7 mouse cellular contexts compared by ENCODE assay signal in genomic region chr12:112672744-112673575, GRCm38 (mm10). TPM values are rescaled to one million over a fixed set of nuclear protein-coding genes. Genes with fewer than 3 reads are reported as not detected.
A peak's percentile ranks its signal among the peaks of the same experiment; 100 is the strongest.
DNase-seq lines count a peak whose midpoint lies in the region; ATAC-seq and TF ChIP-seq lines count a peak whose summit lies in the region.

No protein-coding gene starts in this region.

- TF ChIP-seq RAD21 in CH12.LX (IDR thresholded peaks at IDR 0.05; ENCODE audit: low read depth, low read length) = no peak

- H3K27me3 ChIP-seq in CH12.LX (replicated peaks) = peaks cover 21% of the 10 kb centered on the region
- peaks cover 11% of the 10 kb centered on the region for H3K27me3 ChIP-seq in liver, embryonic 14.5 days (ENCODE audit: control insufficient read depth, insufficient read depth, low read length)

- H3K36me3 ChIP-seq in CH12.LX (replicated peaks in 1 of 2; ENCODE audit: control insufficient read depth in 1 of 2, insufficient read depth in 1 of 2, low read length in 1 of 2) = peaks cover 36 to 44% of the 10 kb centered on the region in 2 experiments
- no peaks in the 10 kb centered on the region; the same call in 1 of the 2 replicates for H3K36me3 ChIP-seq in liver, embryonic 14.5 days (replicated peaks; ENCODE audit: control insufficient read depth, insufficient read depth, low read depth)

- H3K9ac ChIP-seq in CH12.LX (ENCODE audit: insufficient read depth, low read depth) = peak overlapping the region; percentile 91
- peak overlapping the region; percentile 86 for H3K9ac ChIP-seq in liver, embryonic 14.5 days (replicated peaks)

- TF ChIP-seq CTCF in CH12.LX (conservative IDR thresholded peaks at IDR 0.05 in 1 of 2, IDR thresholded peaks at IDR 0.05 in 1 of 2; ENCODE audit: low read depth in 2 of 2, low read length in 2 of 2) = no peak
- TF ChIP-seq CTCF in liver, embryonic 14.5 days (IDR thresholded peaks at IDR 0.05; ENCODE audit: low read depth) = peak; percentile 19; the same call in 1 of the 2 replicates

- no peaks in the 10 kb centered on the region for H3K9me3 ChIP-seq in CH12.LX (replicated peaks; ENCODE audit: low read length)
- H3K9me3 ChIP-seq in liver, embryonic 14.5 days (ENCODE audit: control insufficient read depth, low read length) = no peaks in the 10 kb centered on the region

- no peak for TF ChIP-seq POLR2A in CH12.LX (IDR thresholded peaks at IDR 0.05; ENCODE audit: low read depth, low read length)

- no peak for TF ChIP-seq EP300 in CH12.LX (IDR thresholded peaks at IDR 0.05; ENCODE audit: low read length)
- no peak for TF ChIP-seq EP300 in liver, embryonic 14.5 days (IDR thresholded peaks at IDR 0.05; ENCODE audit: low read depth)

- dilution Hi-C loops in CH12.LX (cut with MboI; ENCODE audit: extremely low pct_ligation_motif_present, extremely low pct_unique_long_range_greater_than_20kb, low sequenced_read_pairs) = no loop called here

- peak overlapping the region; percentile 76 for H3K27ac ChIP-seq in CH12.LX (ENCODE audit: insufficient read depth, low read depth)
- no peak overlapping the region for H3K27ac ChIP-seq in liver, embryonic 14.5 days

- peaks cover 28% of the 10 kb centered on the region for H3K79me2 ChIP-seq in CH12.LX (replicated peaks; ENCODE audit: control insufficient read depth, extremely low read depth, insufficient read depth, poor library complexity, severe bottlenecking)

- ATAC-seq in liver, embryonic 14.5 days (ENCODE audit: insufficient read depth) = no peak
- ATAC-seq in neutrophil, adult 5-6 weeks (ENCODE audit: extremely low read depth, insufficient number of reproducible peaks, low FRiP score, poor library complexity, severe bottlenecking) = peak; percentile 25; the same call in 1 of the 2 replicates

- DNase-seq in A20 (ENCODE audit: low read depth, low spot score) = peak; percentile 80
- peak; percentile 70 for DNase-seq in CH12.LX (ENCODE audit: extremely low read depth)
- DNase-seq in embryo, embryonic 9.5 days (ENCODE audit: extremely low spot score) = peak; percentile 49
- DNase-seq in heart, postnatal 14 days = peak; percentile 53 to 61
- no peak for DNase-seq in liver, embryonic 14.5 days (ENCODE audit: low read depth in 3 of 3, low spot score in 3 of 3)
- DNase-seq in cerebellum, adult 18-20 months = no peak

- intact Hi-C loops in heart, postnatal 14 days (cut with DNase I) = no loop called here

- H3K4me2 ChIP-seq in CH12.LX (ENCODE audit: insufficient read depth, low read depth, poor library complexity, severe bottlenecking) = peak overlapping the region; percentile 47
- H3K4me2 ChIP-seq in liver, embryonic 14.5 days (ENCODE audit: low read depth) = peak overlapping the region; percentile 94

- peak overlapping the region; percentile 76 to 99 (median 91) for H3K4me3 ChIP-seq in CH12.LX (replicated peaks in 1 of 3; ENCODE audit: low read depth in 2 of 3, low read length in 2 of 3, poor library complexity in 1 of 3)
- peak overlapping the region; percentile 75 to 82 for H3K4me3 ChIP-seq in liver, embryonic 14.5 days (ENCODE audit: insufficient read depth in 1 of 2, low read depth in 2 of 2, low read length in 2 of 2)

- H3K4me1 ChIP-seq in CH12.LX (ENCODE audit: control insufficient read depth in 1 of 2, insufficient read depth in 2 of 2) = peaks cover 17 to 64% of the 10 kb centered on the region in 2 experiments
- H3K4me1 ChIP-seq in liver, embryonic 14.5 days (replicated peaks; ENCODE audit: control insufficient read depth in 2 of 2, insufficient read depth in 2 of 2, low read length in 1 of 2) = peaks cover 23 to 24% of the 10 kb centered on the region in 2 experiments

- in situ Hi-C loops in CH12.LX (cut with MboI; ENCODE audit: low pct_ligation_motif_present, low pct_unique_long_range_greater_than_20kb, low sequenced_read_pairs) = no loop called here

- WGBS in liver, embryonic 14.5 days (ENCODE audit: insufficient replicate concordance) = 6% methylated on average over 21 of the region's 21 CpGs

TF ChIP-seq in CH12.LX, 34 proteins besides CTCF, POLR2A, EP300 and RAD21:
- TF ChIP-seq ZKSCAN1 (IDR thresholded peaks at IDR 0.05; ENCODE audit: borderline replicate concordance, low read depth, low read length) = no peak
- TF ChIP-seq TCF12 (IDR thresholded peaks at IDR 0.05; ENCODE audit: low read depth, low read length) = no peak
- no peak for TF ChIP-seq ZMIZ1 (IDR thresholded peaks at IDR 0.05; ENCODE audit: low read depth, low read length)
- TF ChIP-seq MEF2A (IDR thresholded peaks at IDR 0.05; ENCODE audit: borderline replicate concordance, low read depth, low read length) = 0 out of 2 replicates have a peak, but pooled peaks have one; percentile 24
- 0 out of 2 replicates have a peak, but pooled peaks have one; percentile 7 for TF ChIP-seq IRF4 (IDR thresholded peaks at IDR 0.05; ENCODE audit: low read depth, low read length)
- peak; percentile 31; the same call in 1 of the 2 replicates for TF ChIP-seq CHD2 (IDR thresholded peaks at IDR 0.05; ENCODE audit: low read length)
- no peak for TF ChIP-seq TBP (conservative IDR thresholded peaks at IDR 0.05; ENCODE audit: low read depth, low read length)
- TF ChIP-seq NELFE (IDR thresholded peaks at IDR 0.05; ENCODE audit: low read depth, low read length) = no peak
- no peak for TF ChIP-seq PAX5 (IDR thresholded peaks at IDR 0.05; ENCODE audit: low read length)
- TF ChIP-seq ELF1 (IDR thresholded peaks at IDR 0.05; ENCODE audit: low read depth, low read length) = no peak
- TF ChIP-seq SIN3A (IDR thresholded peaks at IDR 0.05; ENCODE audit: low read length) = peak; percentile 98
- peak; percentile 86 for TF ChIP-seq MXI1 (IDR thresholded peaks at IDR 0.05; ENCODE audit: low read depth, low read length)
- peak; percentile 74 for TF ChIP-seq BHLHE40 (IDR thresholded peaks at IDR 0.05; ENCODE audit: low read depth, low read length)
- TF ChIP-seq ETS1 (conservative IDR thresholded peaks at IDR 0.05; ENCODE audit: low read depth, low read length) = peak; percentile 46; the same call in 1 of the 2 replicates

RNA-seq across cellular contexts. Expression of gene Akt1, which starts 1.7 kb away (rescaled TPM):
- 66.6 and 79.9 TPM in 2 replicates for total RNA-seq in CH12.LX (2012; rRNA removed)
- 69.8 and 74.4 TPM in 2 replicates for total RNA-seq in CH12.LX (2014; rRNA removed)
- 144 and 178 TPM in 2 replicates for polyA plus RNA-seq in CH12.LX (2012; ENCODE audit: insufficient read length, low read depth)
- 100 to 1,000 TPM; 217 to 237 TPM for total RNA-seq in heart, postnatal 14 days (2021)
- 33.6 and 41.2 TPM in 2 replicates for polyA plus RNA-seq in liver, embryonic 14.5 days (2012; rRNA removed)
- polyA plus RNA-seq in liver, embryonic 14.5 days (2014; fragmentation: Nextera tagmentation; extraction: Ambion mirVana) = 9.9 and 17.2 TPM in 2 replicates
- total RNA-seq in neutrophil, adult 5-6 weeks (2017) = 197 and 218 TPM in 2 replicates

RNA-seq across cellular contexts. Expression of gene Zbtb42, which starts 5.7 kb away (rescaled TPM):
- total RNA-seq in CH12.LX (2012; rRNA removed) (0.30 and 0.63 TPM in 2 replicates), CH12.LX (2014; rRNA removed) (not detected in 2 replicates)
- polyA plus RNA-seq in CH12.LX (2012; ENCODE audit: insufficient read length, low read depth) = 0.08 and 0.11 TPM in 2 replicates
- 1 to 10 TPM; 5.8 to 7.2 TPM for total RNA-seq in heart, postnatal 14 days (2021)
- 0.69 and 0.74 TPM in 2 replicates for polyA plus RNA-seq in liver, embryonic 14.5 days (2012; rRNA removed)
- 0.64 and 1.1 TPM in 2 replicates for polyA plus RNA-seq in liver, embryonic 14.5 days (2014; fragmentation: Nextera tagmentation; extraction: Ambion mirVana)
- total RNA-seq in neutrophil, adult 5-6 weeks (2017) = 13.4 and 15.0 TPM in 2 replicates

RNA-seq across cellular contexts. Expression of gene Siva1, which starts 28.5 kb away (rescaled TPM):
- 137 and 149 TPM in 2 replicates for total RNA-seq in CH12.LX (2012; rRNA removed)
- total RNA-seq in CH12.LX (2014; rRNA removed) = 78.1 and 81.9 TPM in 2 replicates
- polyA plus RNA-seq in CH12.LX (2012; ENCODE audit: insufficient read length, low read depth) = 135 and 158 TPM in 2 replicates
- total RNA-seq in heart, postnatal 14 days (2021) = 10 to 100 TPM; 25.4 to 30.9 TPM
- polyA plus RNA-seq in liver, embryonic 14.5 days (2012; rRNA removed) = 64.0 and 70.6 TPM in 2 replicates
- polyA plus RNA-seq in liver, embryonic 14.5 days (2014; fragmentation: Nextera tagmentation; extraction: Ambion mirVana) = 157 and 165 TPM in 2 replicates
- 45.4 and 52.7 TPM in 2 replicates for total RNA-seq in neutrophil, adult 5-6 weeks (2017)

RNA-seq across cellular contexts. Expression of gene Cep170b, which starts 47.3 kb away (rescaled TPM):
- total RNA-seq in CH12.LX (2012; rRNA removed) (30.6 and 39.1 TPM in 2 replicates), CH12.LX (2014; rRNA removed) (44.4 and 48.1 TPM in 2 replicates)
- 44.4 and 63.1 TPM in 2 replicates for polyA plus RNA-seq in CH12.LX (2012; ENCODE audit: insufficient read length, low read depth)
- total RNA-seq in heart, postnatal 14 days (2021) = 1 to 10 TPM; 8.6 to 9.9 TPM
- polyA plus RNA-seq in liver, embryonic 14.5 days (2012; rRNA removed) = 3.4 and 4.2 TPM in 2 replicates
- polyA plus RNA-seq in liver, embryonic 14.5 days (2014; fragmentation: Nextera tagmentation; extraction: Ambion mirVana) = 1.9 and 2.6 TPM in 2 replicates
- total RNA-seq in neutrophil, adult 5-6 weeks (2017) = 4.8 and 5.7 TPM in 2 replicates

RNA-seq across cellular contexts. Expression of gene Adssl1, which starts 53.1 kb away (rescaled TPM):
- 9.4 and 10.7 TPM in 2 replicates for total RNA-seq in CH12.LX (2012; rRNA removed)
- 10.2 and 11.8 TPM in 2 replicates for total RNA-seq in CH12.LX (2014; rRNA removed)
- 29.4 and 37.1 TPM in 2 replicates for polyA plus RNA-seq in CH12.LX (2012; ENCODE audit: insufficient read length, low read depth)
- total RNA-seq in heart, postnatal 14 days (2021) = 100 to 1,000 TPM; 119 to 129 TPM
- 3.7 and 5.4 TPM in 2 replicates for polyA plus RNA-seq in liver, embryonic 14.5 days (2012; rRNA removed)
- 7.6 and 8.5 TPM in 2 replicates for polyA plus RNA-seq in liver, embryonic 14.5 days (2014; fragmentation: Nextera tagmentation; extraction: Ambion mirVana)
- 39.0 and 45.2 TPM in 2 replicates for total RNA-seq in neutrophil, adult 5-6 weeks (2017)

Comparison
In these comparisons a context has a peak if more than half of its experiments do, and no peak if none do; other contexts are left out.
1. DNase-seq: peak in A20 (single experiment), CH12.LX (single experiment), embryo, embryonic 9.5 days (single experiment) and heart, postnatal 14 days (2 of 2); none in liver, embryonic 14.5 days (0 of 3) and cerebellum, adult 18-20 months (0 of 2).